In genomic region chr16:94467337-94468055, GRCm38 (mm10) we compare ENCODE assay signal across 13 mouse cellular contexts. TPM values are rescaled to one million over a fixed set of nuclear protein-coding genes. Genes with fewer than 3 reads are reported as not detected.
DNase-seq lines count a peak whose midpoint lies in the region; ATAC-seq and TF ChIP-seq lines count a peak whose summit lies in the region.
"Had no signal": no experiment of that assay in that cellular context is flagged by ENCODE, and none has a peak within 500 bp of the region (broad histone marks: within the 10 kb centered on the region; RNA-seq: fewer than 3 reads in every experiment).

No protein-coding gene starts in this region.

- intact Hi-C loops in heart, postnatal 36 days (cut with DNase I): no loop called here

- WGBS in intestine, embryonic 16.5 days: 86% methylated on average over 11 of the region's 11 CpGs

- H3K4me3 ChIP-seq in layer of hippocampus, adult 2 months: no peak overlapping the region
- H3K4me3 ChIP-seq in intestine, embryonic 16.5 days (ENCODE audit: low read length): no peak overlapping the region
- H3K4me3 ChIP-seq: heart, embryonic 13.5 days; intestine, embryonic 15.5 days; left cerebral cortex, adult 2 months had no signal

- no peaks in the 10 kb centered on the region for H3K9me3 ChIP-seq in intestine, embryonic 16.5 days (ENCODE audit: control insufficient read depth, low read length)
- H3K9me3 ChIP-seq: heart, embryonic 13.5 days; intestine, embryonic 15.5 days had no signal

- peak overlapping the region; percentile 36; the same call in 1 of the 2 replicates for H3K27ac ChIP-seq in layer of hippocampus, adult 2 months
- H3K27ac ChIP-seq in intestine, embryonic 16.5 days (ENCODE audit: low read length): no peak overlapping the region
- H3K27ac ChIP-seq: heart, embryonic 13.5 days; intestine, embryonic 15.5 days; left cerebral cortex, adult 2 months; liver, embryonic 14.5 days had no signal

- no peak overlapping the region for H3K9ac ChIP-seq in intestine, embryonic 16.5 days (ENCODE audit: low read depth, low read length)
- H3K9ac ChIP-seq: heart, embryonic 13.5 days; intestine, embryonic 15.5 days; liver, embryonic 14.5 days had no signal

- no peaks in the 10 kb centered on the region for H3K27me3 ChIP-seq in intestine, embryonic 16.5 days (replicated peaks; ENCODE audit: control insufficient read depth, insufficient read depth, low read length)
- H3K27me3 ChIP-seq: heart, embryonic 13.5 days; intestine, embryonic 15.5 days had no signal

- H3K4me1 ChIP-seq in intestine, embryonic 16.5 days (ENCODE audit: control insufficient read depth, insufficient read depth, low read length): no peaks in the 10 kb centered on the region
- H3K4me1 ChIP-seq: intestine, embryonic 15.5 days had no signal

- TF ChIP-seq CTCF in layer of hippocampus, adult 2 months (conservative IDR thresholded peaks at IDR 0.05): no peak

- peaks cover 25% of the 10 kb centered on the region for H3K36me3 ChIP-seq in intestine, embryonic 16.5 days (ENCODE audit: control insufficient read depth, insufficient read depth, low read length)

- DNase-seq in adrenal gland, postnatal 10 days: peak; percentile 7
- DNase-seq in adrenal gland, postnatal 25 days: no peak
- DNase-seq in layer of hippocampus, adult 2 months (ENCODE audit: low spot score in 2 of 2): no peak
- no peak for DNase-seq in layer of hippocampus, postnatal 14 days (ENCODE audit: low spot score in 2 of 2)
- peak; percentile 76 to 82 for DNase-seq in gastrocnemius, adult 8-10 months (ENCODE audit: low spot score in 2 of 2)
- peak; percentile 36 to 45 for DNase-seq in heart, postnatal 36 days
- no peak for DNase-seq in layer of hippocampus, adult 9-11 months
- DNase-seq: lung, postnatal 4 days had no signal

- no peak for ATAC-seq in intestine, embryonic 16.5 days
- ATAC-seq: intestine, embryonic 15.5 days had no signal

- H3K4me2 ChIP-seq in intestine, embryonic 16.5 days (ENCODE audit: low read depth, low read length): no peak overlapping the region
- H3K4me2 ChIP-seq: heart, embryonic 13.5 days; intestine, embryonic 15.5 days had no signal

RNA-seq across cellular contexts. Expression of gene Vps26c, which starts 59.1 kb away (rescaled TPM):
- total RNA-seq in adrenal gland, postnatal 10 days (2021): 10 to 100 TPM; 40.8 to 52.8 TPM
- 59.1 and 61.5 TPM in 2 replicates for total RNA-seq in adrenal gland, postnatal 25 days (2021)
- 10 to 100 TPM; 30.7 to 35.2 TPM for total RNA-seq in layer of hippocampus, adult 2 months (2021)
- 10 to 100 TPM; 35.1 to 35.6 TPM for total RNA-seq in layer of hippocampus, postnatal 14 days (2021)
- total RNA-seq in gastrocnemius, adult 8-10 months (2022): 10 to 100 TPM in 3 of 4 experiments, 1 to 10 TPM in 1; 8.6 to 12.1 (median 10.2) TPM
- 10 to 100 TPM; 24.1 to 28.1 TPM for total RNA-seq in heart, postnatal 36 days (2021)
- 67.7 and 71.8 TPM in 2 replicates for polyA plus RNA-seq in intestine, embryonic 16.5 days (2015; fragmentation: Nextera tagmentation; extraction: Ambion mirVana)

Comparison
In these comparisons a context has a peak if more than half of its experiments do, and no peak if none do; other contexts are left out.
1. DNase-seq: peak in adrenal gland, postnatal 10 days (single experiment), gastrocnemius, adult 8-10 months (2 of 2) and heart, postnatal 36 days (2 of 2); none in adrenal gland, postnatal 25 days (single experiment), layer of hippocampus, adult 2 months (0 of 2), layer of hippocampus, postnatal 14 days (0 of 2) and layer of hippocampus, adult 9-11 months (single experiment).